Mouse (Mus musculus): ENCODE results near the gene Nup88. TPM values are rescaled to one million over a fixed set of nuclear protein-coding genes. Genes with fewer than 3 reads are reported as not detected.
"Not testable (repeated sequence)": the region's sequence is repeated elsewhere in the genome, so short reads cannot be mapped to it uniquely, and the experiment has no call there.

The Nup88 gene
- polyA plus RNA-seq, 1 experiment from 2014 or later: 169 TPM

GRCm38 (mm10) chr11:70906681-70907080 lies 63.1 kb downstream of the Nup88 start:
- 95% methylated on average over 3 of the region's 3 CpGs for WGBS
- no peaks in the 10 kb centered on the region for H3K9me3 ChIP-seq (ENCODE audit: control insufficient read depth, low read length)
- no peak overlapping the region for H3K9ac ChIP-seq (ENCODE audit: low read depth, low read length)
- no peak for ATAC-seq (ENCODE audit: low FRiP score)
- DNase-seq (ENCODE audit: low spot score): no peak
- 0 out of 2 replicates have a peak, but pooled peaks cover 3% of the 10 kb centered on the region for H3K36me3 ChIP-seq (ENCODE audit: control insufficient read depth, insufficient read depth, low read length)
- H3K4me3 ChIP-seq (ENCODE audit: low read depth, low read length): no peak overlapping the region
- H3K27me3 ChIP-seq (ENCODE audit: control insufficient read depth, insufficient read depth, low read length): no peaks in the 10 kb centered on the region
- H3K4me2 ChIP-seq (replicated peaks; ENCODE audit: low read depth, low read length): no peak overlapping the region
- no peaks in the 10 kb centered on the region for H3K4me1 ChIP-seq (replicated peaks; ENCODE audit: control insufficient read depth, insufficient read depth, low read length)
- H3K27ac ChIP-seq (ENCODE audit: low read depth, low read length): no peak overlapping the region

GRCm38 (mm10) chr11:70898182-70898581 lies 71.6 kb downstream of the Nup88 start:
- H3K27ac ChIP-seq (ENCODE audit: low read depth, low read length); H3K36me3 ChIP-seq (ENCODE audit: control insufficient read depth, insufficient read depth, low read length); H3K9me3 ChIP-seq (ENCODE audit: control insufficient read depth, low read length); H3K9ac ChIP-seq (ENCODE audit: low read depth, low read length); H3K4me1 ChIP-seq (replicated peaks; ENCODE audit: control insufficient read depth, insufficient read depth, low read length); H3K4me3 ChIP-seq (ENCODE audit: low read depth, low read length); H3K4me2 ChIP-seq (replicated peaks; ENCODE audit: low read depth, low read length); ATAC-seq (ENCODE audit: low FRiP score); DNase-seq (ENCODE audit: low spot score); H3K27me3 ChIP-seq (ENCODE audit: control insufficient read depth, insufficient read depth, low read length): not testable (repeated sequence)
- WGBS: 96% methylated on average over 5 of the region's 5 CpGs

- Histone ChIP-seq H3K27ac (ENCODE audit: low read depth, low read length) (no peak overlapping the region), H3K9me3 (ENCODE audit: control insufficient read depth, low read length) (no peaks in the 10 kb centered on the region), H3K4me3 (ENCODE audit: low read depth, low read length) (no peak overlapping the region), H3K4me2 (replicated peaks; ENCODE audit: low read depth, low read length) (no peak overlapping the region), H3K36me3 (ENCODE audit: control insufficient read depth, insufficient read depth, low read length) (no peaks in the 10 kb centered on the region), H3K27me3 (ENCODE audit: control insufficient read depth, insufficient read depth, low read length) (no peaks in the 10 kb centered on the region), H3K9ac (ENCODE audit: low read depth, low read length) (no peak overlapping the region), H3K4me1 (replicated peaks; ENCODE audit: control insufficient read depth, insufficient read depth, low read length) (no peaks in the 10 kb centered on the region)
- WGBS: 93% methylated on average over 3 of the region's 3 CpGs
- DNase-seq (ENCODE audit: low spot score): no peak
- no peak for ATAC-seq (ENCODE audit: low FRiP score)
Measured at GRCm38 (mm10) chr11:70897680-70898079, 72.1 kb downstream of the Nup88 start.

Other genes starting within 250 kb of the Nup88 start
- 9.0 and 11.1 TPM in 2 replicates for gene Zfp3, start 205.8 kb downstream of the Nup88 start, polyA plus RNA-seq (2014; fragmentation: Nextera tagmentation; extraction: Ambion mirVana)
- 0.22 TPM in 1 of 2 replicates, not detected in the other for gene Scimp, start 157.4 kb downstream of the Nup88 start, polyA plus RNA-seq (2014; fragmentation: Nextera tagmentation; extraction: Ambion mirVana)
- 43.0 and 48.6 TPM in 2 replicates for gene Rabep1, start 125.2 kb downstream of the Nup88 start, polyA plus RNA-seq (2014; fragmentation: Nextera tagmentation; extraction: Ambion mirVana)
- 73.8 and 77.4 TPM in 2 replicates for gene Rpain, start 240 bp upstream of the Nup88 start, polyA plus RNA-seq (2014; fragmentation: Nextera tagmentation; extraction: Ambion mirVana)
- gene C1qbp, start 13.1 kb upstream of the Nup88 start, polyA plus RNA-seq (2014; fragmentation: Nextera tagmentation; extraction: Ambion mirVana): 220 and 232 TPM in 2 replicates
- gene Dhx33, start 34.5 kb upstream of the Nup88 start, polyA plus RNA-seq (2014; fragmentation: Nextera tagmentation; extraction: Ambion mirVana): 17.8 and 19.3 TPM in 2 replicates
- 47.0 and 49.1 TPM in 2 replicates for gene Mis12, start 49.6 kb upstream of the Nup88 start, polyA plus RNA-seq (2014; fragmentation: Nextera tagmentation; extraction: Ambion mirVana)
- gene Derl2, start 49.9 kb upstream of the Nup88 start, polyA plus RNA-seq (2014; fragmentation: Nextera tagmentation; extraction: Ambion mirVana): 43.5 and 47.5 TPM in 2 replicates
- 122 and 146 TPM in 2 replicates for gene 6330403K07Rik, start 63.5 kb upstream of the Nup88 start, polyA plus RNA-seq (2014; fragmentation: Nextera tagmentation; extraction: Ambion mirVana)
- 0.04 and 0.15 TPM in 2 replicates for gene Nlrp1a, start 174.7 kb upstream of the Nup88 start, polyA plus RNA-seq (2014; fragmentation: Nextera tagmentation; extraction: Ambion mirVana)